Mouse (Mus musculus) lung, embryonic 16.5 days (tissue): ENCODE data around the gene Atp5j2. TPM values are rescaled to one million over a fixed set of nuclear protein-coding genes. Genes with fewer than 3 reads are reported as not detected.

Source experiments
- ATAC-seq: fragments of 200-750 bp; cut with Nextera tagmentation; 2 replicates; pipeline ENCODE4 v1.8.0; 2017; ENCODE audit warnings: low read depth, mild to moderate bottlenecking, moderate library complexity
- H3K27ac ChIP-seq: fragments of 300-500 bp; sonication (generic); 2 replicates; pipeline ENCODE4 v1.5.1; 2014; ENCODE audit warnings: mild to moderate bottlenecking, control low read depth, low read length
- H3K27me3 ChIP-seq: fragments of 300-500 bp; sonication (generic); 2 replicates; pipeline ENCODE4 v1.6.1; 2014; ENCODE audit warnings: low read depth, low read length, mixed read lengths; ENCODE audit not compliant: control insufficient read depth, insufficient read depth
- H3K36me3 ChIP-seq: fragments of 300-500 bp; sonication (generic); 2 replicates; pipeline ENCODE4 v1.6.1; 2014; ENCODE audit warnings: low read length; ENCODE audit not compliant: control insufficient read depth, insufficient read depth
- H3K4me1 ChIP-seq: fragments of 300-500 bp; sonication (generic); replicated peaks from 2 replicates; pipeline ENCODE4 v1.6.1; 2014; ENCODE audit warnings: low read length, mixed read lengths; ENCODE audit not compliant: control insufficient read depth, insufficient read depth
- H3K4me2 ChIP-seq: fragments of 300-500 bp; sonication (generic); 2 replicates; pipeline ENCODE4 v1.6.1; 2014; ENCODE audit warnings: low read depth, low read length, control low read depth
- H3K4me3 ChIP-seq: fragments of 300-500 bp; sonication (generic); 2 replicates; pipeline ENCODE4 v1.5.1; 2014; ENCODE audit warnings: mild to moderate bottlenecking, low read length, control low read depth
- H3K9ac ChIP-seq: fragments of 300-500 bp; sonication (generic); 2 replicates; pipeline ENCODE4 v1.6.1; 2014; ENCODE audit warnings: low read length, control low read depth
- H3K9me3 ChIP-seq: fragments of 300-500 bp; sonication (generic); 2 replicates; pipeline ENCODE4 v1.6.1; 2016; ENCODE audit warnings: low read length; ENCODE audit not compliant: control insufficient read depth
- WGBS: fragments of 180-500 bp; shearing (Covaris S2); extraction: QIAGEN DNeasy Blood & Tissue Kit; methylation state at CpG from one replicate; pipeline ENCODE4 v1.1.7; 2014; 5-methylcytosine and 5-hydroxymethylcytosine counted together
- polyA plus RNA-seq: library from polyadenylated mRNA; unstranded; fragments of >200 nt; fragmentation: Nextera tagmentation; extraction: Ambion mirVana; gene quantifications from 2 replicates; pipeline ENCODE4 v1.2.1, GENCODE M21; 2015

The Atp5j2 gene
- polyA plus RNA-seq, 1 experiment from 2014 or later: 734 TPM

DNA sequence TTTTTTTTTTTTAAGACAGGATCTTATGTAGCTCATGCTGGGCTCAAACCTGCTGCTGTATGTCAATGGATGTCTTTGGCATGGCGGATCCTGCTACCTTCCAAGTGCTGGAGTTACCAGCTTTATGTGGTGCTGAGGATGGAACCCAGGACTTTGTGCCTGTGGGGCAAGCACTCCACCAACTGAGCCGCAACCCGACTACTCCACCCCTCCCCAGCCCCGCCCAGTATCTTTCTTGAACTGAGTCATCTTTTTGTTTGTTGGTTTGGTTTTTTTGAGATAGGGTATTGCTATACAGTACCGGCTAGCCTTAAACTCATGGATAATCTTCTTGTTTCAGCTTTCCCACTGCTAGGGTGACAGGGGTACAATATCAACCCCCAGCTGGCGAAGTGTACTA lies 2.4 kb downstream of the Atp5j2 start:
- peaks cover 29% of the 10 kb centered on the region for H3K36me3 ChIP-seq
- H3K27me3 ChIP-seq: no peaks in the 10 kb centered on the region
- no peak overlapping the region for H3K9ac ChIP-seq
- no peak for ATAC-seq
- no peak overlapping the region for H3K4me2 ChIP-seq
- H3K9me3 ChIP-seq: no peaks in the 10 kb centered on the region
- H3K4me1 ChIP-seq: peaks cover 16% of the 10 kb centered on the region
- H3K4me3 ChIP-seq: no peak overlapping the region
- 89% methylated on average over 6 of the region's 6 CpGs for WGBS
- no peak overlapping the region for H3K27ac ChIP-seq

DNA sequence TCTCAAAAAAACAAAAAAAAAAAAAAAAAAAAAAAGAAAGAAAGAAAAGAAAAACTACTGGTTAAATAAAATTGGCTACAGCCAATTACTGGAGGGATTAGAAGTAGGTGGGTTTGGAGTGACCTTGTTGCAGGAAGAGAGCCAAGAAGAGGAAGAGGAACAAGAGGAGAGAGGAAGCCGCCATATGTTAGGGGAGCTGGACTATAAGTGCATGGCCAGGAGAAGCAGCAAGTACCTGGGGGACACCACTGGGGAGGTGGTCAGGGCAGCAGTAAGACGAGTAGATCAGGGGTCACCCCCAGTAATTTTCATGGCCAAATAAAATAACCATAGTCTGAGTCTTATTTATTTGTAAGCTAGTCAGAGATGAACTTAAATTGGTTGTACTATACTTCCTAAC lies 6.6 kb downstream of the Atp5j2 start:
- Histone ChIP-seq H3K36me3 (peaks cover 57% of the 10 kb centered on the region), H3K4me1 (peaks cover 7% of the 10 kb centered on the region), H3K27me3 (no peaks in the 10 kb centered on the region), H3K9ac (no peak overlapping the region), H3K27ac (no peak overlapping the region), H3K9me3 (no peaks in the 10 kb centered on the region), H3K4me2 (no peak overlapping the region), H3K4me3 (no peak overlapping the region)
- WGBS: 83% methylated on average over 2 of the region's 2 CpGs
- no peak for ATAC-seq

DNA sequence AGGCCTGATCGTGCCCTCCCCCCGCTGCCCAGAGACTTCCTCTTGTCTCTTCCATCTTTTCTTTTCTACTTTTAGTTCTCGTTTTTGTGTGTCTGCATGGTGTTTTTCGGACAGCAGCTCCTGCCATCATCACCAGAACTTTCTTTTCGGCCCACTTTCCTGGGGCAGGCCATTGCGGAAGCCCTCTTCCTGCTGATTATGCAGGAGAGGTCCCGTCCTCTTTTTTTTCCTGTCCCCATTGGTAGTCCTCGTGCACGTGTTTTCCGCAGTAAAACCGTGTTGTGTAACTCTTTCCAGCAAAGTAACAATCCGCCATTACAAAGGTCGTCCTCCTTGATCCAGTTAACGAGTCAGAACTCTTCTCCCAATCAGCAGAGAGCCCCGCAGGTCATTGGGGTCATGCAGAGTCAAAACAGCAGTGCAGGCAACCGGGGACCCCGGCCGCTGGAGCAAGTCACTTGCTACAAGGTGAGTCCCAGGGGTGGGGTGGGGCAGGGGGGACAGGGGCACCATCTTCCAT lies 13.3 kb downstream of the Atp5j2 start:
- WGBS: 83% methylated on average over 18 of the region's 18 CpGs
- no peak for ATAC-seq

DNA sequence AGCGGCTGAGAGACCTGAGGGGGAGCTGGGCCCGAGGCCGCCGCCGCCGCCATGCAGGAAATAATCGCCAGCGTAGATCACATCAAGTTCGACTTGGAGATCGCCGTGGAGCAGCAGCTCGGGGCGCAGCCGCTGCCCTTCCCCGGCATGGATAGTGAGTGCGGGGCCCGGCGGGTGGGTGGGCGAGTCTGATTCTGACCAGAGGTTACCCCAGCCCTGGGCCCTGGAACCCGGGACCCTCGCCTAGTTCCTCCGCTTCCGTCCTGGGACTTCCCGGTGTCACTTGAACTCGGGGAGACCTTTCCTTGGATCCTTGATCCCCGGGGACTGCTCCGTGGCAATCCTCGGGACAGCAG lies 24.6 kb downstream of the Atp5j2 start:
- no peaks in the 10 kb centered on the region for H3K27me3 ChIP-seq
- H3K27ac ChIP-seq: peak overlapping the region; percentile 68
- H3K9me3 ChIP-seq: no peaks in the 10 kb centered on the region
- peaks cover 9% of the 10 kb centered on the region for H3K36me3 ChIP-seq
- H3K4me2 ChIP-seq: peak overlapping the region; percentile 83
- H3K4me1 ChIP-seq: peaks cover 19% of the 10 kb centered on the region
- ATAC-seq: peak; percentile 51
- under 1% methylated on average over 27 of the region's 28 CpGs for WGBS
- peak overlapping the region; percentile 80 for H3K4me3 ChIP-seq
- peak overlapping the region; percentile 91 for H3K9ac ChIP-seq

More for the DNA sequence above, 13.3 kb downstream of the Atp5j2 start:
- Histone ChIP-seq H3K4me2 (no peak overlapping the region), H3K27me3 (no peaks in the 10 kb centered on the region), H3K9ac (no peak overlapping the region), H3K27ac (no peak overlapping the region), H3K4me1 (no peaks in the 10 kb centered on the region), H3K4me3 (no peak overlapping the region), H3K9me3 (no peaks in the 10 kb centered on the region), H3K36me3 (peaks cover 62% of the 10 kb centered on the region)

DNA sequence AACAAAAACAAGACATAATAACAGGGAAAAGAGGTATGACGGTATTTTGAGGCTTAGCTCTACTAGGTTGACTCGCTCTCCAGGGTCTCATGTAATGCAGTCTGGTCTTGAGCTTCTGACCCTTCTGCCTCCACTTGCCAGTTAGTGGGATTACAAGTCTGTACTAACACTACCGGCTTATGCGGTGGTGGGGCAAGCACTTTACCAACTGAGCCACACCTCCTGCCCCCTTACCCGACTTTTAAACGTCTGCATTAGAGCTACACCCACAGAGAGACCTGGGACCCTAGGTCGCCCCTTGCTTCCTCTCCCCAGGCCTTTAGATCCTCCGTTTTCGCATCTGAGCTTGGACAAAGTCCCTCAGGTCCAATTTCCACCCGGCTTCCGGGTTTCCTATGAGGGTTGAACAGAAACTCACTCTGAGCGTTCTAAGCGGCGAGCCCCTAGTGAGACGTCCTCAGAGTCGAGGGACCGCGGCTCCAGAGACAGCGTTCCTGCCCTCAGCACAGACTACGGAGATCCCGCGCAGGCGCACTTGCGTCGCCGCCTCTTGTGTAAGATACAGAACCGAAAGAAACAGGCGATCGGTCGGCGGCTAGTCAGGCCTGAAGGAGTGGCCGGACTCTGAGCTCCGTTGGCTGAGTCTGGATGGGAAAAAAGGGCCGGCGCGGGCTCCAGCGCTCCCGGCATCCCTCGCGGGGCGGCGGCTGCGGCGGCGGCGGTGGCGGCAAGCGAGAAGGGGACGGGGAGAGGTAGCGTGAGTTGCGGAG lies 25.1 kb downstream of the Atp5j2 start, which contains the start of the genes Ptcd1 and Cpsf4:
TSS of gene Ptcd1 (minus strand) at position 573 of the 770 bp plus-strand sequence.
TSS of gene Cpsf4 (plus strand) at position 678 of the 770 bp plus-strand sequence.
- no peaks in the 10 kb centered on the region for H3K27me3 ChIP-seq
- peaks cover 19% of the 10 kb centered on the region for H3K4me1 ChIP-seq
- peak within 1 kb of the TSS; percentile 91 for H3K9ac ChIP-seq
- peak within 1 kb of the TSS; percentile 83 for H3K4me2 ChIP-seq
- no peaks in the 10 kb centered on the region for H3K9me3 ChIP-seq
- peak; percentile 97 for ATAC-seq
- H3K27ac ChIP-seq: peak within 1 kb of the TSS; percentile 81
- WGBS: under 1% methylated on average over 44 of the region's 51 CpGs
- H3K4me3 ChIP-seq: peak within 1 kb of the TSS; percentile 80
- peaks cover 8% of the 10 kb centered on the region for H3K36me3 ChIP-seq

DNA sequence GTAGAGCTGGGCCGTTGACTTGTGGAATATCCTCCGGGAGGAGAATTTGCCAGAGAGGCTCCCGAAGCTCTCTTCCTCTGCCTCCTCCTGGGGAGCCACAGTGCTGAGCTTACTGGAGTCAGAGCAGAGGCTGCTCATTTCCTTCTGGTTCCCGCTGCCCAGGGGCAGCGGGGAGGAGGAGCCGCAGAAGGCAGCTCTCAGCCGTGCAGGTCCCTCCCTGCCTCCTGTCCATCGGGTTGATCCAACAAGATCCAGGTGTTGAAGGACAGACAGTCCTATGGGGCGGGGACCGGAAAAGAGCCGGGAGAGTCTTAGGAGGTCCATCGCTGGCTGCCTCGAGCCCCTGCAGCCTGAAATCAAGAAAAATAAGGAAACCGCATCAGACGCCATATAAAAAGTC lies 26.7 kb downstream of the Atp5j2 start:
- Histone ChIP-seq H3K4me3 (no peak overlapping the region), H3K27me3 (no peaks in the 10 kb centered on the region), H3K9ac (no peak overlapping the region), H3K4me2 (no peak overlapping the region), H3K36me3 (peaks cover 2% of the 10 kb centered on the region), H3K27ac (no peak overlapping the region), H3K4me1 (peaks cover 19% of the 10 kb centered on the region), H3K9me3 (no peaks in the 10 kb centered on the region)
- ATAC-seq: no peak
- WGBS: 83% methylated on average over 15 of the region's 15 CpGs

DNA sequence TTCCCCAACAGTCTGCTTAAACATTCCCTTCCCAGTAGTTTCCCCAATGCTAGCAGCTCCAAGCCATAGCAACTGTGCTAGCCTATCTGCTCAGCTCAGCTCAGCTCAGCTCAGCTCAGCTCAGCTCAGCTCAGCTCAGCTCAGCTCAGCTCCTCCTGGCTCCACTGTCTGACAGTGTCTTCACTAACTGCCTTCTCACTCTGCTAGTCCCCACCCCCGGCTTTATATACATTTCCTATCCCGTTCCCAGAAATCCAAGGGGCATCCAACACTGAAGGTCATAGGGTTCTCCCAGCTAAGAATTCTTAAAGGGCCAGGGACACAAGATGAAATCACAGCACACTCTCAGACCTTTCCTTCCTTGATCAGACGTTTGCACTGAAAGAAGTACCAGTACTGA lies 27.2 kb downstream of the Atp5j2 start:
- peaks cover 3% of the 10 kb centered on the region; the same call in 1 of the 2 replicates for H3K36me3 ChIP-seq
- H3K9ac ChIP-seq: no peak overlapping the region
- no peaks in the 10 kb centered on the region for H3K9me3 ChIP-seq
- no peak overlapping the region for H3K4me3 ChIP-seq
- peaks cover 19% of the 10 kb centered on the region for H3K4me1 ChIP-seq
- ATAC-seq: no peak
- no peaks in the 10 kb centered on the region for H3K27me3 ChIP-seq
- 37% methylated on average over 3 of the region's 3 CpGs for WGBS
- H3K4me2 ChIP-seq: no peak overlapping the region
- H3K27ac ChIP-seq: no peak overlapping the region

DNA sequence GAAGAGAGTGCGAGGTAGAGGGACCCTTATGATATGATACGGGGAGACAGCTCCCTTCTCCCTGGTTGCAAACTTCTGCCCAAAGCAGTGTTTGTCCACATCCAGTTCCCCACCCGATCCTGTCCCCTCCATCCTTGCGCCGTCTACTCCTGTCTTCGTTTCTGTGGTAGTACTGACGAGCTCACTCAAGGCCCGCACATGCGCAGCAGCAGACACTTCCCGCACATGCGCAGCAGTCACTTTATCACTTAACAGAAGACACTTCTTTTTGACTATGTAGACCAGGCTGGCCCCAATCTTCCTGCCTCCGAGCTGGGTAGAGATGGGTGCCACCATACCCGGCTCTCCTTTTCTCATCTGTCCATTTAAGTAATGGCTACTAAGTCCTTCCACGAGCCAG lies 30.5 kb downstream of the Atp5j2 start:
- Histone ChIP-seq H3K4me3 (no peak overlapping the region), H3K4me1 (peaks cover 5% of the 10 kb centered on the region; the same call in 1 of the 2 replicates), H3K27me3 (no peaks in the 10 kb centered on the region), H3K4me2 (no peak overlapping the region), H3K27ac (no peak overlapping the region), H3K36me3 (peaks cover 9% of the 10 kb centered on the region; the same call in 1 of the 2 replicates), H3K9me3 (no peaks in the 10 kb centered on the region), H3K9ac (no peak overlapping the region)
- ATAC-seq: no peak
- 92% methylated on average over 14 of the region's 14 CpGs for WGBS

DNA sequence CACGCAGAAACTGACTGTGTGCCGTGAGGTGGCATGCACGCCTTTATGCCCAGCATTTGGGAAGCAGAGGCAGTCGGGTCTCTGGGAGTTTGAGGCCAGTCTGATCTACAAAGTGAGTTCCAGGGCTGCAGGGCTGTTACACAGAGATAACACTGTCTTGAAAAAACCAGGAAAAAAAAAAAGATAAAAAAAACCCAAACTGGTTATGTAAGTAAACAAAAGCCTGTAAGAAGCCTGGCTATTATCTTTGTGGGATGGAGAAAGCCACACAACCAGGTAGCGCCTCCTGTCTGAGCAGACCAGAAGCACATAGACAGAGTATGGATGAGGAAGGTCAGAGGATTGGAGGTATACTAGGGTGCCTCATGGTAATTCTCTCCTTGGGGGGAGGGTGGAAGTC lies 39.2 kb downstream of the Atp5j2 start:
- WGBS: 88% methylated on average over 5 of the region's 5 CpGs
- no peaks in the 10 kb centered on the region for H3K27me3 ChIP-seq
- no peak overlapping the region for H3K4me3 ChIP-seq

More for the DNA sequence above, 39.2 kb downstream of the Atp5j2 start:
- Histone ChIP-seq H3K9me3 (no peaks in the 10 kb centered on the region), H3K27ac (no peak overlapping the region), H3K4me2 (no peak overlapping the region), H3K36me3 (peaks cover 35% of the 10 kb centered on the region), H3K4me1 (no peaks in the 10 kb centered on the region), H3K9ac (no peak overlapping the region)
- no peak for ATAC-seq
